Mouse (Mus musculus) cortical plate, adult 2 months (tissue): ENCODE data around the gene Morn1. TPM values are rescaled to one million over a fixed set of nuclear protein-coding genes. Genes with fewer than 3 reads are reported as not detected.

Experiments
- H3K27ac ChIP-seq: fragments of 200-500 bp; 2 replicates; pipeline ENCODE4 v1.5.1; 2012; ENCODE audit warnings: low read length, control low read depth, inconsistent platforms; ENCODE audit not compliant: insufficient read depth
- H3K4me1 ChIP-seq: fragments of 200-500 bp; 2 replicates; pipeline ENCODE4 v1.6.1; 2011; ENCODE audit warnings: low read length; ENCODE audit not compliant: control insufficient read depth, insufficient read depth
- H3K4me3 ChIP-seq: fragments of 200-500 bp; 2 replicates; pipeline ENCODE4 v1.5.1; 2011; ENCODE audit warnings: mild to moderate bottlenecking, low read length, control low read depth; ENCODE audit not compliant: insufficient read depth
- CTCF ChIP-seq: fragments of 200-500 bp; IDR thresholded peaks from 2 replicates; pipeline ENCODE4 v1.5.1; 2011; ENCODE audit warnings: mild to moderate bottlenecking, control low read depth, low read length; ENCODE audit not compliant: insufficient read depth; ENCODE audit errors: extremely low read depth
- POLR2A ChIP-seq: fragments of 200-500 bp; IDR thresholded peaks from 2 replicates; pipeline ENCODE4 v1.6.1; 2011; ENCODE audit warnings: mild to moderate bottlenecking, low read length, control low read depth; ENCODE audit not compliant: insufficient read depth; ENCODE audit errors: extremely low read depth
- polyA plus RNA-seq: library from polyadenylated mRNA; depleted of rRNA; stranded (reverse); fragments of >200 nt; gene quantifications from 2 replicates; pipeline ENCODE4 v1.2.3, GENCODE M21; 2012

Morn1 gene
- polyA plus RNA-seq, 1 experiment = 12.4 TPM

DNA sequence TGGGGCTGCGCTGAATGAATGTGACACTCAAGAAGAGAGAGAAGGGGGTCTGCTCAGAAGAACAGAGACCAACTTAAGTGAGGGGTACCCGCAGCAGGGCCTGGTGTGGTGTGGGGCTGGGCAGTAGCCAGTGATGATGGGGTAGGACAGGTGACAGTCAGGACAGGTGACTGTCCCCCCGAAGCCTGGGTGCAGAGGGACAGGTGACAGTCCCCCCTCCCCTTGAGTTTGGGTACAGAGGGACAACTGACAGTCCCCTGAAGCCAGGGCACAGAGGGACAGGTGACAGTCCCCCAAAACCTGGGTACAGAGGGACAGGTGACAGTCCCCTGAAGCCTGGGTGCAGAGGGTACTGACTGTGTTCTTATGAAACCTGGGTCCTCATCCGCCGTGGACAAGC, 39.8 kb downstream of the Morn1 start:
- no peak for TF ChIP-seq POLR2A
- no peak for TF ChIP-seq CTCF
- peaks cover 11% of the 10 kb centered on the region for H3K4me1 ChIP-seq
- no peak overlapping the region for H3K4me3 ChIP-seq
- H3K27ac ChIP-seq = no peak overlapping the region

DNA sequence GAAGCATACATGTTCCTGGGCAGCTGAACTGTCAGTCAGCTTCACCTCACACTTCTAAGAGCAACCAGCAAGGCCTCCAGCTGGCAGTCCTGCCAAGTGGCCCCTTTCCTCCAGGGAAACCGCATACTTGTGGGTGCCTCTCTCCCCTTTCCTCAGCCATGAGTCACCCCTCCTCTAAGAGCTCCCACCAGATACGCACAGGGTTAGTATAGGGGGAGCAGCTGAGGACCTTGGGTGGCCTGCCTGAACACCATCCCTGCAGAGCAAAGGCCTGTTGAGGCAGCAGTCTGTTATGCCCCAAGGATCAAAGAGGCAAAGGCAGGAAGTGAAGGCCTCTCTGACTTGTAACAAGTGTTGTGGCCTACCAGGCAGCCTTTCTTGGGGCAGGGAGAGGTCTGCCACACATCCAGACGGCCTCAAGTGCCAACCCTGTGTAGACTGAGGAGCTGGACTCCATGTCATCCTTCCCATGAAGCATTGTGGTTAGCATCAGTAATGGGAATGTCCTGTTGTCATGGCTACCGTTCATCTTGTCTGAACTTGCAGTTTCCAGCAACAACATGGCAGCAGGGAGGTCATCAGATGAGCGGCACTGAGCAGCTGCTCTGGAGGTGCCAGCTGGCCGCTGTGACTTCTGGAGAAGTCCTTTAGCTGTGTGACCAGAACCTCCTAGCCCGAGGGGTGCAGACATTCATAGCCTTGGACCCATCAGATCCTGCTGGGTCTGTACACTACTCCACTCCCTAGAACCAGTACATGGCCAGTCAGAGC, 40.4 kb downstream of the Morn1 start:
- Histone ChIP-seq H3K27ac (no peak overlapping the region), H3K4me3 (no peak overlapping the region), H3K4me1 (peaks cover 11% of the 10 kb centered on the region)
- TF ChIP-seq POLR2A (no peak), CTCF (no peak)

DNA sequence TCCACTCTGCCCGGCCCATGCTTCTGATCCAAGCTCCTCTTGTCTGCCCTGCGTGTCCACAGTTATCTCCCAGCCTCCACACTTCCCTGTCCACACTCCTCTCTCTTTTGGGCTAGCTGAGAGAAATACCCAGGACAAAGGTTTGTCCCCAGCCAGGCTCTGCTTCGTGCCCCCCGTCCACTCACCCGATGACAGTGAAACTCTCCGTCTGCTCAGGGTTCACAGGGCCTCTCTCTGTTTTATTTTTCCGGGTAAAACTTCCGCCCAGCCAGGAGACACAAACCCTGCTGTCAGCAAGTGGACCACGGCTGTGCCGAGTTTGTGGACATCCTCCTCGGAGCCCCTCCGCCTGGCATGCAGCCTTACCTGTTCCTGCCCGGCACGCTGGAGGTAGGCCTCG, 42.0 kb downstream of the Morn1 start:
- no peak overlapping the region for H3K27ac ChIP-seq
- TF ChIP-seq POLR2A (no peak), CTCF (no peak)
- H3K4me1 ChIP-seq = peaks cover 6% of the 10 kb centered on the region
- H3K4me3 ChIP-seq = no peak overlapping the region

DNA sequence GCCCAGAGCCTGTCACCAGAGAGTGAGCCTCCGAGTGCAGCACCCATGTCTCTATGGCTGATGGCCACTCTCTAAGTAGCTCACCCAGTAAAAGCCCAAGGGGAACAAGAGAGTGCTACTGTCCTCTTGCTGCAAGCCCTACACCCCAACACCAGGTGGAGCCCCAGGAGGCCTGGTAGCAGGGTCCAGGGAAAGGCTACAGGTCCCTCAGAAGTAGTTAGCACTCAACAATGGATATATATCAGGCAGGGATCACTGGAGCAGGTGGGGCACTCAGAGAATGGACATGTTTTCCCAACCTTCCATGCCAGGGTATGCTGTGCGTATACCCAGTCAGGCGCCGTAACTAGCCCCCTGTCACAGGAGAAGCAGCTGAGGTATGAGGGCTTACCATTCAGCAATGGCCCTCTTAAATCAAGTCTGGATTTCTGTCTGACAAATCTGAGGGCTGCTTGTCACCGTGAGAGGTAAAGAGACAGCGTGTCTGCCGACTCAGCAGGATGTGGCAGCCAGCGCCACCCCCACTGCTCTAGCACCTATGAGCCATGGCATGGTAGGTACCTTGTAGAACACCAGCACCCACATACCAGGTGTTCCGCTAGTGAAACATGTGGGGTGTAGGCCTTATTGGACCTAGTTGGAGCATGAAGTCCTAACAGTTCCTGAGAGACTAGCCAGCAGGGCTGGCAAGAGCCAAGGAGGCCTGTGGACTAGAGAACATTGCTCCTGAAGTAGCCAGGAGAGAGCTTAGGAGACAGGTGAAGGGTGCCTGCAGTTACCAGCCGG, 42.9 kb downstream of the Morn1 start:
- no peak overlapping the region for H3K4me3 ChIP-seq
- H3K27ac ChIP-seq = peak overlapping the region; percentile 74
- peaks cover 6% of the 10 kb centered on the region for H3K4me1 ChIP-seq
- TF ChIP-seq CTCF = peak; percentile 47
- no peak for TF ChIP-seq POLR2A

DNA sequence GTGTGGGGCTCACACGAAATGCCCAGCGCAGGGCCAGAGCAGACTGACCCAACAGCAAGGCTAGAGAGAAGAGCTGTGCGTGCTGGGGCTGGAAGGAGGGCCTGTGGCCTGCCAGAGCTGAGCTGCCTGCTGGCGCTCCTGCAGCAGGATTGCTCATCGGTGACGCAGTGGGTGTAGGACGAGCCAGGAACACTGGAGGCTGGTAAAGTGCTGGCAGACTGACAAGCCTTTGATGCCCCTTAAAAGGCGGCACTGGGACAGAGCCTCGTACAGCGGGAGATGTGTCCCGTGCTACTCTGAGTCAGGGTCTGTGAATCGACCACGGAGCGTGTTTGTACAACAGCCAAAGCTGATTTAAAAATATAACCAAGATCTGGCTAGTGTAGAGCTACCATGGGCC, 43.6 kb downstream of the Morn1 start:
- H3K4me3 ChIP-seq = no peak overlapping the region
- TF ChIP-seq POLR2A (peak; percentile 54; the same call in 1 of the 2 replicates), CTCF (no peak)
- H3K4me1 ChIP-seq = peaks cover 6% of the 10 kb centered on the region
- H3K27ac ChIP-seq = peak overlapping the region; percentile 74

DNA sequence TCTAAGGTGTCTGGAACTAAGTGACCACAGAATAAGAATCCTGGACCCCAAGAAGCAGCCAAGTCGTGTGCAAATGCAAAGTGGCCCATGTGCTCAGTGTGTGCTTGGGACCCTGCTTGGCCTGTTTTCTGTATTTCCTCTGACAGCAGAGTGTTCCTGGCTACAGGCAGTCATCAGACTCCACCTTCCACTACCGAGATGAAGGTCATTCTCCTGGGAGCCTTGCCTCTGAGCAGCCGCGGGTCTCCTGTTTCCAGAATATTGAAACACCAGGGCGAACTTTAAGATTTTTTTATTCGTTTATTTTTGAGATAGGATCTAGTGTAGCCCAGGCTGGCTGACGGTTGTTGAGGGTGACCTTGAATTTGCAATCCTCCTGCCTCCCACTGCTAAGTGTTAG, 44.2 kb downstream of the Morn1 start:
- peaks cover 6% of the 10 kb centered on the region for H3K4me1 ChIP-seq
- TF ChIP-seq POLR2A = no peak
- no peak overlapping the region for H3K27ac ChIP-seq
- no peak overlapping the region for H3K4me3 ChIP-seq

DNA sequence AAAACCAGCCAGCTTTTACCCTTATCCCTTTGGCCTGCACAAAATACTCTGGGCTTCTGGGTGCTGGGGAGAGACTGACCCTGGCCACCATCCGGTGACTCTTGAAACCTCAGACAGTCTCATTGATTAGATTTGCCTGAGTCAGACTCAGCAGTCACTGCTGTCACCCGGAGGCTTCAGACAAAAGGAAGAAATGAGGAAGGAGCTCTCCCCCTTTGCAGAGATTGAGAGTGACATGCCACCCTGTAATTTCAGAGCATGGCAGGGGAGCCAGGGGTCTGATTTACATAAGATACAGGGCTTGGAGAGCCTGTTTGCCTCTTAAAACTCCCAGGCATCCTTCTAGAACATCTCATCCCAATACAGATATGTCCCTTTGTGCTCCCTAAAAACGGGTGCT, 46.8 kb downstream of the Morn1 start:
- Histone ChIP-seq H3K27ac (no peak overlapping the region), H3K4me1 (peaks cover 6% of the 10 kb centered on the region), H3K4me3 (no peak overlapping the region)
- TF ChIP-seq POLR2A = no peak
- TF ChIP-seq CTCF = no peak

DNA sequence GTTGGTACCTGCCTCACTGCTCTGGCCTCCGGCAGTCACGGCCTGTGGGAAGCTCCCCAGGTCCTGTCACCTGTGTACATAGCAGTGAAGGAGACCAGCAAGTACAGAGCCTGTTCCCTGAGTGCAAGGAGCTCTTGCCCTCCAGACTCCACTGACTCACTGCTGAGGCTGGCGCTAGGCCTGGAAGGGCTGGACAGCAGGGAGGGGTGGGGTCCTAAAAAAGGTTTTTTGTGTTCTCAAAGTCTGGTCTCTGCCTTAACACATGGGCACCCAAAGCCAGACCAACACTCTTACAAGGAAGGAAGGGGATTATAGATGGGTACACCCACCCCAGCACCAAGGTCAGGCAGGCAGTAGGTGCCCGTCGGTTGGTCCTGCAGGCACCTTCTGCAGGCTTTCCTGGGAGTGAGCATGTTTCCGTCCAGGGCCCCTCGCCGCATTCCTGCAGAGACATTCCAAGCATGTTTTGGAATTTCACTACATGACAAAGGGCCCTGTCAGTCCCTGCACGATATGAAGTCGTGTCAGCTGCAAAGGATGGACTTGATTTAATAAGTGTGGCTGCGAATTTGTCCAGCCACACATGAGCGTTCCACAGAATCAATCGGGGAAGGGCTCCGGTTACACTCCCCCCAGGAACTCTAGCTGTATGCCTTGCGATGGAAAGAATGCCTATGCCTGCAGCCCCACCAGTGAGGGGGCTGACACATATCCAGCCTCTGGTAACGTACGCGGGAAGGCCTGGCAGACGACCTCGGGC, 47.5 kb downstream of the Morn1 start:
- Histone ChIP-seq H3K27ac (no peak overlapping the region), H3K4me1 (peaks cover 6% of the 10 kb centered on the region)
- no peak for TF ChIP-seq CTCF
- no peak for TF ChIP-seq POLR2A

DNA sequence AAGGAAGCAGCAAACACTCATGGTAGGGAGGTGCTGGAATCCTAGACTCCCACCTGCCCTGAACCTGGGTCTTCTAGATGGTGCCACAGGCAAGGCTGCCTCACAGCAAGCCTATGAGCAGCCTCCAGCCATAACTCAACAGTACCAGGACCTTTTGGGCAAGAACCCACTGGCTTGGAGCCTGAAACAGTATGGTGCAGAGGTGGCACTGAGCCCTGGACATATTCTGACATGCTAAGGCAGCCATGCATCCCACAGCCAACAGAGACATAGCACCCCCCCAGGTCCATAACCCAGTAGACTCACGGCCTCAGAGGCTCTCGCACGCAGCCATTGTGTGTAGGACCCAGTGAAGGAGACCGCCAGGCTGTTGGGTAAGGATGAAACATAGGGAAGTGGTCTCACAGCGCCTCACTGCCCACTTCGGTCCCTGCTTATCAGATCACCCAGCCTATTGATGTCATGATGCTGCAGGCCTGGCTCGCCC, 48.4 kb downstream of the Morn1 start:
- no peak overlapping the region for H3K27ac ChIP-seq
- TF ChIP-seq POLR2A (no peak), CTCF (no peak)
- H3K4me3 ChIP-seq = no peak overlapping the region

More for the DNA sequence above, 47.5 kb downstream of the Morn1 start:
- no peak overlapping the region for H3K4me3 ChIP-seq

More for the DNA sequence above, 48.4 kb downstream of the Morn1 start:
- peaks cover 3% of the 10 kb centered on the region for H3K4me1 ChIP-seq
